Mouse (Mus musculus) kidney, adult 9 months (tissue): ENCODE results near the gene Vti1a.

Experiments used
- DNase-seq: peaks from one replicate; pipeline ENCODE4 v3.0.0; 2022

The Vti1a gene

GRCm38 (mm10) chr19:55592876-55593691, 277.0 kb downstream of the Vti1a start:
- DNase-seq = peak; percentile 87

DNA sequence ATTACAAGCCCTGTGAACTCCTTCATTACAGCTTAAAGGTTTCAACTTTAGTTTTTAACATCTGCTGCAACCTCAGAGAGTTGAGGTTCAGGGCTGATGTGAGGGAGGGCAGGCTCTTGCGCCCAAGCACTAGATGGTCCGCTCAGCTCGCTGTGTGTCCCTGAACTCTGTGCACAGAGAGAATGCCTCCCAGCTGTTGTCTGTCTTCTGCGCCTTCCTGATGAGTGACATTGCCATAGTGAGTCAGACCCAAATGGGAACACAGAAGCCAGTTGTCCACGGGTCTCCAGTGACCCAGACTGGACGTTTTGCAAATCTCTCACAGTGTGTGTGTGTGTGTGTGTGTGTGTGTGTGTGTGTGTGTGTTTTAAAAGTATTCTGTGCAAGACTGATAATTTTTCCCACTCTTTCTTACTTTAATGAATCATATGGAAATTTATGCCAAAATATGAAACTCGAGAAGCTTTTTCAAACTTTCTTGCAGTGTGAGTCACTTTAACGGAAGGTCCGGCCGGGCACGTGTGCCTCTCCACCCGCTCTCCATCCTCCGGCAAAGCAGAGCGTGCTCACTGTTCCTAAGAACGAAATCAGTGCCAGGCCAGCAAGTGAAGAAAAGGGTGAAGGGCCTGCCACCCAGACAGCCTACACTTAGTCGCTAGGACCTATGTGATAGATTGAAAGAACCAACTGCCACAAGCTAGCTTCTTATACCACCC, 277.8 kb downstream of the Vti1a start:
- no peak for DNase-seq

DNA sequence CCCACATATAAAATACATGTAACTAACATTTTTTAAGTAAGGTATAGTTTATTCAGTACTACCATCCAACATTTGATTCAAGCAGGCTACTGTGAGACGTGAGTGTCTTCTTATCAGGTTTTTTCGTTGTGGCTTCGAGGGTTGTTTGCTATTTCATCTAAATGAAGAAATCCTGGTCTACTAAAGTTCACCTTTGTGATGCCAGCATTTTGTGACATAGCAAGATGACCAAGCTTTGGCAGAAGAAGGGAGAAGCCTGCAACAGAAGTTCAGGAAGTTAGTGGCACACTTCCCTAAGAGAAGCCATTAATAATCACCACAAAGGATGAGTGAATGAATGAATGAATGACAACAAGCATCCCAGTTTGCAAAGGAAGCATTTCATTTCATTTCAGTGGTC, 278.4 kb downstream of the Vti1a start:
- no peak for DNase-seq

GRCm38 (mm10) chr19:55595945-55596649, 280.0 kb downstream of the Vti1a start:
- no peak for DNase-seq

DNA sequence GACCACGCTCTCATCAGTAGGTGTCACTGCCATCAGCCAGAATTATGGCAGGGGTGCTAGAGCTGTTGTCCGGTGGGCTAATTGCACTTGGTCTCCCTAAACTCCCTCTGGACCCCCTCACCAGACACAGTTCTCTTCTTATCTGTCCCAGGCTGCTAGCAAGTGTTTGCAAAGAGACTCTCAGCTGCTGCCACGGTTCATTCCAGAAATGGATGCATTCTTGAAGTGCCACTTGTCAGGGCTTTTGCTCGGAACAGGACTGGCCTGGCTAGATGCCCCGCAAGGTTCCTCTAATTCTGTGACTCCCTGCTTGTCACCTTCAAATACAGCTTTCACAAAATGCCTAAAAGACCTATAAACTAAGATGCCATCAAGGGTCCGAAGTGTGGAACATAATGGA, 280.7 kb downstream of the Vti1a start:
- DNase-seq = no peak

DNA sequence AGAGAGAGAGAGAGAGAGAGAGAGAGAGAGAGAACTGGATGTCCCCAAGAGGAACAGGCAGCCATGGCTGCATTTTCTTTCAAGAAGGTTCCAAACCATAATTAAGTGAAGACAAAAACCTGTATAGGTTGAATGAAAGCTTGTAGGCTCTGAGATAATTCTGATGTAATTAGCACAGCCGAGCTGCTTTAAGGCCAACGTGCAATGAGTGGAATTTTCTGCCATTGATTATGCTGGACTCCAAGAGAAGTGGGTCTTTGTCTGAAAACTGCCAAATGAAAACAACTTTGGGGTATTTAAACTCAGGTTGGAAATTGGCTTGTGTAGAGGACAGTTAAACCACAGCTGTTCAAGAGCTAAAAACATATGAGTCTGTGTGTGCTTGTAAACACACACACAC, 281.2 kb downstream of the Vti1a start:
- DNase-seq = no peak

GRCm38 (mm10) chr19:55597951-55598350, 281.9 kb downstream of the Vti1a start:
- no peak for DNase-seq

GRCm38 (mm10) chr19:55599124-55599523, 283.0 kb downstream of the Vti1a start:
- DNase-seq = no peak

- no peak for DNase-seq
Measured at GRCm38 (mm10) chr19:55607725-55608124, 291.6 kb downstream of the Vti1a start.

DNA sequence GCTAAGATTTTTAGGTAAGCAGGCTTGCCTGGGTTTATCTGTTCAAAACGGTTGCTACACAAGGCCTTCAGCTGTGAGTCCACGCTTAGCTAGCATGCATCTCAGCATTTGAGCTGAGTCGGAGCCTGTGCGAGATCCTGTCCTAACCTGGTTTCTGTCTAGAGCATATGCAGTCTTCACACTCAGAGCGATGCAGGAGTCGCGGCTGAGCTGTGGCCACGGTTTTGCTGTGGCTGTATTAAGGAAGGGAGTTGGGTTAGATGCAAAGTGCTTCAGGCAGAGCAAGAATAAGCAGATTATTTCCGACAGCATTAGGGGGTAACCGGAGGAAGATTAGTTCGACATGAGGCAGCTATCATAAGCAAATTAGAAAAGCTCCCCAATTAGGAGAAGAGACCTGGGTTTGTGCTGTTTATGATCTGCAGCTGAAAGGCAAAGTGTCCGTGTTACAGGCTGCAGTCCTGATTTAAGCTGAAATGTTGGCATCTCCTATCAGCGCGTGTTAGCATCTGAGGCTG, 292.8 kb downstream of the Vti1a start:
- no peak for DNase-seq

DNA sequence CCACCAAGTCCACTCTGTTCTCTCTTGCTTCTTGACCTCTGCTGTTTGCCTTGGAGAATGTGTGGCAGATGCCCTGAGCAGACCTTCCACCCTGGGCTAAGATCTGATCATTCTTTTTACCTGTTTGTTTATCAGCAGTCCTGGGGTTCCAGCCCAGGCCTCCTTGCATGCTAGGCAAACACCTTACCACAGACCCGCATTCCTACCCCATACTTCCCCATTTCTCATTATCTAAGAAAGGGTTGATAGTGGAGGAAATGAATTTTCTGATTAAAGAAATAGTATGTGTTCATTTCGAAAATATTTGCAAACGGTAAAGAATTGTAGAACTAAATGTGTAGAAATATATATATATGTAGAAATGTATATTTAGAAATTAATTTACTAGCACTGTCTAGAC, 293.7 kb downstream of the Vti1a start:
- no peak for DNase-seq

- peak; percentile 69 for DNase-seq
Measured at GRCm38 (mm10) chr19:55615743-55616142, 299.6 kb downstream of the Vti1a start.

- DNase-seq = no peak
Measured at GRCm38 (mm10) chr19:55616276-55616675, 300.2 kb downstream of the Vti1a start.

DNA sequence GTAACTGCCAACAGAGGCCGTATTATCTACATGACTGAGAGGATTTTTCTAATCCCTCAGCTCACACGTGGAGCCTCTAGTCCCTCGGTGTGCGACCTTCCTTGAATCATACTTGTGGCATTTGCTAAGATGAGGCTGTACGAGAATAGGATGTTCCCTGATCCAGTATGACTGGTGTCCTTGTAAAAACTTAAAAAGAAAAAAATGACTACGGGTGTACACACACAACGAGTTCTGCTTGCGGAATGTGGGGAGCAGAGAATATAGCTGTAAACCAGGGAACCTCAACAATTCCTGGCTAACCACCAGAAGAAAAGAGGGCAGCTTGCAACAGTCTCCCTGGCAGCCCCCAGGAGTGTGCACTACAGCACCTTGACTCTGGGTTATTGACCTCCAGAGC, 300.8 kb downstream of the Vti1a start:
- DNase-seq = no peak

- no peak for DNase-seq
Measured at GRCm38 (mm10) chr19:55618546-55618945, 302.5 kb downstream of the Vti1a start.

DNA sequence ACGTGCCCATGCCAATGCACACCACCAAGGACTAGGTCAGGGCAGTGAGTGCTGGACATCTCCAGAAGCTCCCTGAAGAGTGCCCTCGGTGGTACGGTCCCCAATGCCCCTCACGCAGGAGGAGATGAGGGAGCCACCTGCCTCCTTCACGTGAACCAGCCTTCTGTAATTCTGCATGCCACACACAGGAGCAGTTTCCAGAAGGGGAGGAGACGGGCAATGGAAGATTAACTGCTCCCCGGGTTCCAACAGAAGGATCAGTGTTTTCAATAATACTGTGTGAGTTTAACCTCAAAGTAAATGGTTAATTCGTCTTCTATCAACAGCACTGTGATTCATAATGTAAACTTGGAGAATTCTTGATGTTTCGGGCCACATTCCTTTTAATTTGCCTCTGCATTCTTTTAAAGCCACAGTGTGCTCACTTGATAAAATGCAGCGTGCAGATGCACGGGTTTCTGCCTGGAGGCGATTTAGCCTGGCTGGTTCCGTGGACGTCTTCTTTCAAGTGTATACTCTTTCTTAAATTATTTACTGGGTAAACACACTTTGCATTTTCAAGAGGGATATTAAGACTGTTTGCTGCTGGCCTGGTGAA, 304.4 kb downstream of the Vti1a start:
- DNase-seq = peak; percentile 77

DNA sequence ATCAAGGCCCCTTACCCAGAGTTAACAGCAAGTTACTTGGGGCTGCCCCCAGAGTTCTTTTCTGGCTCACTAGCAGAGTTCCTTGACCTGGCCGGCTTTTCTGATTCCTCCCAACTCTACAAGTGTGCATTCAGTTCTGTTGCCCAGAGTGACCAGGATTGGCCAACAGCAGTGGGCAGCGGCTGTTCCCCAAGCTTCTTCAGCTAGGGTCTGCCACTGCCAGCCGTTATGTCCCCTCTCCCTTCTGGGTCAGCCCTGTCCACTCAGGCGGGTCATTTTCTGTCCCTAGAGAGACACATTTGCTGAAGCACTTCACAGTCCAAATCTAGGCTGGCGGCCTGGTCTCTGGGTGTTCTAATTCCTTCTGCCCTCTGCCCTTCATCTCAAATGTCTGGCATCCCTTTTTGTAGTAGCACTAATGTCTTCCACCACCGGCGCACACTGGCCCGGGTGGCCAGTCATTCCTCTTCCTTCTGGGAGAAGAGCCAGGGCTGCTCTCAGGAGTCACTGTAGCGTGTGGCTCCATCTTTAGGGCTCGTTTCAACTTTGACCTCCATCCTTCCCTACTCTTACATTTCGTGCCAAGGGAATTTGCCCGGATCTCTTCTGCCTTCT, 305.0 kb downstream of the Vti1a start:
- DNase-seq = peak; percentile 87

DNA sequence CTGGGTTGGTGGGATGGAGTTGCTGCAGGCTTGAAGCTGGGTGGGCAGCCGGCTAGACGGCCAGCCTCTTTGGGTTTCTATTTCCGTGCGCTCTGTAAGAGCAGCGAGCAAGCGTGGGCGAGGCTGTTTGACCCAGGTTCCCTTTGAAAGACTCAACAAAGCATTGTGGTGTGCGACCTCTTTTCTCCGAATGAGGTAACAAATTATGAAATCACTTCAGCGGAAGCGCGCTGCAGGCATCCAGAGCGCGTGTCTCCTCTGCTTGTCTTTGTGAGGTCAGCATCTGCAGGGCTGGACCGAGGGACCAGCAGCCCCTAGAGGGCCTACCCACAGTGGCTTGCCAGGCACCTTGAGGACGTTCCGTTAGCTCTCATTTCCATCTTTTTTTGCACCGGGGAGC, 306.7 kb downstream of the Vti1a start:
- no peak for DNase-seq

GRCm38 (mm10) chr19:55623605-55624004, 307.5 kb downstream of the Vti1a start:
- no peak for DNase-seq

- no peak for DNase-seq
Measured at GRCm38 (mm10) chr19:55626483-55626882, 310.4 kb downstream of the Vti1a start.

GRCm38 (mm10) chr19:55626952-55627351, 310.9 kb downstream of the Vti1a start:
- DNase-seq = no peak

- DNase-seq = no peak
Measured at GRCm38 (mm10) chr19:55635488-55635887, 319.4 kb downstream of the Vti1a start.

- DNase-seq = no peak
Measured at GRCm38 (mm10) chr19:55640251-55640650, 324.2 kb downstream of the Vti1a start.
